Mouse (Mus musculus): Measurements from ENCODE around the gene 4632433K11Rik. TPM values are rescaled to one million over a fixed set of nuclear protein-coding genes. Genes with fewer than 3 reads are reported as not detected.

Gene 4632433K11Rik
- polyA plus RNA-seq, 1 experiment from 2014 or later: not detected

GRCm38 (mm10) chr7:5083325-5084105 is 49.6 kb downstream of the 4632433K11Rik start:
- Histone ChIP-seq H3K27ac (ENCODE audit: low read depth, low read length) (no peak overlapping the region), H3K36me3 (ENCODE audit: control insufficient read depth, insufficient read depth, low read length) (peaks cover 5% of the 10 kb centered on the region), H3K9me3 (ENCODE audit: control insufficient read depth, low read length) (no peaks in the 10 kb centered on the region), H3K4me3 (ENCODE audit: low read depth, low read length) (no peak overlapping the region), H3K4me2 (ENCODE audit: low read depth) (no peak overlapping the region), H3K9ac (ENCODE audit: low read length) (no peak overlapping the region), H3K4me1 (ENCODE audit: control insufficient read depth, insufficient read depth, low read length) (peaks cover 12% of the 10 kb centered on the region; the same call in 1 of the 2 replicates), H3K27me3 (ENCODE audit: control insufficient read depth, insufficient read depth, low read length) (no peaks in the 10 kb centered on the region)
- no peak for DNase-seq (ENCODE audit: low spot score)
- no peak for ATAC-seq (ENCODE audit: insufficient read depth, low FRiP score, low TSS enrichment)
- 94% methylated on average over 18 of the region's 18 CpGs for WGBS

Other genes with a start within 250 kb of the 4632433K11Rik start
- gene Tmem238, start 244.5 kb upstream of the 4632433K11Rik start, polyA plus RNA-seq (2014; fragmentation: Nextera tagmentation; extraction: Ambion mirVana): 1.7 and 2.2 TPM in 2 replicates
- 157 and 169 TPM in 2 replicates for gene Rpl28, start 241.2 kb upstream of the 4632433K11Rik start, polyA plus RNA-seq (2014; fragmentation: Nextera tagmentation; extraction: Ambion mirVana)
- gene Ube2s, start 221.5 kb upstream of the 4632433K11Rik start, polyA plus RNA-seq (2014; fragmentation: Nextera tagmentation; extraction: Ambion mirVana): 422 and 471 TPM in 2 replicates
- 3.1 and 3.2 TPM in 2 replicates for gene Shisa7, start 189.4 kb upstream of the 4632433K11Rik start, polyA plus RNA-seq (2014; fragmentation: Nextera tagmentation; extraction: Ambion mirVana)
- 2.4 and 2.5 TPM in 2 replicates for gene Isoc2b, start 163.9 kb upstream of the 4632433K11Rik start, polyA plus RNA-seq (2014; fragmentation: Nextera tagmentation; extraction: Ambion mirVana)
- gene Isoc2a, start 157.0 kb upstream of the 4632433K11Rik start, polyA plus RNA-seq (2014; fragmentation: Nextera tagmentation; extraction: Ambion mirVana): 0.49 and 0.82 TPM in 2 replicates
- gene Gm36210, start 127.6 kb upstream of the 4632433K11Rik start, polyA plus RNA-seq (2014; fragmentation: Nextera tagmentation; extraction: Ambion mirVana): 0.29 TPM in 1 of 2 replicates, not detected in the other
- 3.5 and 3.8 TPM in 2 replicates for gene Zfp628, start 118.9 kb upstream of the 4632433K11Rik start, polyA plus RNA-seq (2014; fragmentation: Nextera tagmentation; extraction: Ambion mirVana)
- gene Nat14, start 112.1 kb upstream of the 4632433K11Rik start, polyA plus RNA-seq (2014; fragmentation: Nextera tagmentation; extraction: Ambion mirVana): 6.4 and 7.1 TPM in 2 replicates
- 2.8 and 3.3 TPM in 2 replicates for gene Ssc5d, start 108.3 kb upstream of the 4632433K11Rik start, polyA plus RNA-seq (2014; fragmentation: Nextera tagmentation; extraction: Ambion mirVana)
- gene Sbk2, start 69.7 kb upstream of the 4632433K11Rik start, polyA plus RNA-seq (2014; fragmentation: Nextera tagmentation; extraction: Ambion mirVana): not detected in 2 replicates
- gene Sbk3, start 63.0 kb upstream of the 4632433K11Rik start, polyA plus RNA-seq (2014; fragmentation: Nextera tagmentation; extraction: Ambion mirVana): 0.09 TPM in 1 of 2 replicates, not detected in the other
- 41.6 and 47.8 TPM in 2 replicates for gene Zfp579, start 38.0 kb upstream of the 4632433K11Rik start, polyA plus RNA-seq (2014; fragmentation: Nextera tagmentation; extraction: Ambion mirVana)
- gene Zfp524, start 19.7 kb upstream of the 4632433K11Rik start, polyA plus RNA-seq (2014; fragmentation: Nextera tagmentation; extraction: Ambion mirVana): 7.8 and 10.1 TPM in 2 replicates
- gene Fiz1, start 19.4 kb upstream of the 4632433K11Rik start, polyA plus RNA-seq (2014; fragmentation: Nextera tagmentation; extraction: Ambion mirVana): 50.2 and 50.6 TPM in 2 replicates
- gene Gm44973, start 18.6 kb upstream of the 4632433K11Rik start, polyA plus RNA-seq (2014; fragmentation: Nextera tagmentation; extraction: Ambion mirVana): 0.36 and 1.1 TPM in 2 replicates
- 5.5 and 5.6 TPM in 2 replicates for gene Zfp865, start 13.7 kb upstream of the 4632433K11Rik start, polyA plus RNA-seq (2014; fragmentation: Nextera tagmentation; extraction: Ambion mirVana)
- 6.4 and 8.3 TPM in 2 replicates for gene Ccdc106, start 13.6 kb upstream of the 4632433K11Rik start, polyA plus RNA-seq (2014; fragmentation: Nextera tagmentation; extraction: Ambion mirVana)
- gene Zfp784, start 4.3 kb downstream of the 4632433K11Rik start, polyA plus RNA-seq (2014; fragmentation: Nextera tagmentation; extraction: Ambion mirVana): 2.7 and 3.2 TPM in 2 replicates
- 42.3 and 48.9 TPM in 2 replicates for gene Zfp580, start 17.4 kb downstream of the 4632433K11Rik start, polyA plus RNA-seq (2014; fragmentation: Nextera tagmentation; extraction: Ambion mirVana)
- 167 and 186 TPM in 2 replicates for gene U2af2, start 28.0 kb downstream of the 4632433K11Rik start, polyA plus RNA-seq (2014; fragmentation: Nextera tagmentation; extraction: Ambion mirVana)
- 64.8 and 67.4 TPM in 2 replicates for gene Epn1, start 46.1 kb downstream of the 4632433K11Rik start, polyA plus RNA-seq (2014; fragmentation: Nextera tagmentation; extraction: Ambion mirVana)
- gene Rfpl4, start 82.8 kb downstream of the 4632433K11Rik start, polyA plus RNA-seq (2014; fragmentation: Nextera tagmentation; extraction: Ambion mirVana): not detected in 2 replicates
- not detected in 2 replicates for gene Rasl2-9, start 91.8 kb downstream of the 4632433K11Rik start, polyA plus RNA-seq (2014; fragmentation: Nextera tagmentation; extraction: Ambion mirVana)
- gene Vmn1r55, start 115.6 kb downstream of the 4632433K11Rik start, polyA plus RNA-seq (2014; fragmentation: Nextera tagmentation; extraction: Ambion mirVana): not detected in 2 replicates
- gene Vmn1r56, start 162.6 kb downstream of the 4632433K11Rik start, polyA plus RNA-seq (2014; fragmentation: Nextera tagmentation; extraction: Ambion mirVana): not detected in 2 replicates
- gene Vmn1r57, start 184.4 kb downstream of the 4632433K11Rik start, polyA plus RNA-seq (2014; fragmentation: Nextera tagmentation; extraction: Ambion mirVana): not detected in 2 replicates

All from neural tube, embryonic 11.5 days (tissue).